ENCODE assay signal across 21 mouse cellular contexts in the genomic region with DNA sequence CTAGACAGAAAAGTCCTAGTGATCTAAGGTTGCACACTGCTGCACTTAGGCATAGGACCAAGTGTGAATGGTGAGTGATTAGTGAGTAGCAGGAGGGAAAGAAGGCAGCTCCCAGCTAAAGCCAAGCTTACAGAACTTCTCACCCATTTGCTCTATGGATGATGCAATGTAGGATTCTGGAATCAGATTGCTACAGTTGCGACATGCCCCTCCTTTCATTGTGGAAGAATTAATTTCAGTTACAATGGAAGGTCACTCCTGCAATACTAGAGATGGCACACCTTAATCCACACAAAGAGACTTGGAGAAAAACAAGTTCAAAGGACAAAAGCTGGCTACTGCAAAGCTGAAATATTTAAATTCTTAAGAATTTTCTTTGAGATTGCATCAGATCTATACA.
A peak's percentile ranks its signal among the peaks of the same experiment; 100 is the strongest.
DNase-seq lines count a peak whose midpoint lies in the region; TF ChIP-seq lines count a peak whose summit lies in the region.
"Had no signal": no experiment of that assay in that cellular context is flagged by ENCODE, and none has a peak within 500 bp of the region (broad histone marks: within the 10 kb centered on the region; RNA-seq: fewer than 3 reads in every experiment).

No protein-coding gene starts in this region.

- H3K4me3 ChIP-seq in myocyte, result no peak overlapping the region
- H3K4me3 ChIP-seq: embryonic facial prominence, embryonic 10.5 days; forebrain, embryonic 13.5 days; gastrocnemius, adult 2 months; heart, embryonic 13.5 days; hindbrain, embryonic 12.5 days had no signal

- no peaks in the 10 kb centered on the region for H3K79me2 ChIP-seq in myocyte (ENCODE audit: control insufficient read depth, insufficient read depth)

- H3K36me3 ChIP-seq in myocyte (ENCODE audit: control insufficient read depth, insufficient read depth), result no peaks in the 10 kb centered on the region
- H3K36me3 ChIP-seq: embryonic facial prominence, embryonic 10.5 days; G1E; heart, embryonic 13.5 days; hindbrain, embryonic 12.5 days had no signal

- DNase-seq in adrenal gland, adult 2 months, result peak; percentile 13
- no peak for DNase-seq in adrenal gland, postnatal 4 days (ENCODE audit: low spot score in 2 of 2)
- DNase-seq in 3T3-L1 (ENCODE audit: low read depth, low spot score) (peak; percentile 2), R1 (ENCODE audit: low read depth, low spot score) (peak; percentile 7)
- no peak for DNase-seq in heart, postnatal 10 days
- DNase-seq in frontal cortex, postnatal 25 days (ENCODE audit: low spot score in 2 of 2), result no peak
- DNase-seq: adrenal gland, postnatal 10 days; cerebellum, adult 11-12 months; cerebellum, adult 9-11 months; cerebellum, postnatal 36 days; forebrain, postnatal 0 days; gastrocnemius, adult 2 months; gastrocnemius, postnatal 25 days; heart, adult 11 months; heart, postnatal 4 days had no signal

- intact Hi-C loops in heart, postnatal 10 days (cut with DNase I), result no loop called here

- no peak overlapping the region for H3K4me2 ChIP-seq in myocyte (ENCODE audit: low read depth)
- H3K4me2 ChIP-seq: forebrain, embryonic 13.5 days; heart, embryonic 13.5 days; hindbrain, embryonic 12.5 days had no signal

- H3K27me3 ChIP-seq in myocyte (ENCODE audit: control insufficient read depth, insufficient read depth, insufficient read length), result no peaks in the 10 kb centered on the region
- H3K27me3 ChIP-seq: forebrain, embryonic 13.5 days; heart, embryonic 13.5 days; hindbrain, embryonic 12.5 days had no signal

- no peak for TF ChIP-seq POLR2A in myocyte (IDR thresholded peaks at IDR 0.05; ENCODE audit: insufficient read length, low read depth)

- H3ac ChIP-seq in myocyte (ENCODE audit: control insufficient read depth, insufficient read length), result no peak overlapping the region

TF ChIP-seq in myocyte, 11 proteins besides CTCF, POLR2A, EP300 and RAD21:
- peak; percentile 78; the same call in 1 of the 2 replicates for TF ChIP-seq CEBPB (IDR thresholded peaks at IDR 0.05; ENCODE audit: insufficient read depth, poor library complexity, severe bottlenecking)
- no peak for TF ChIP-seq MYOD1 (IDR thresholded peaks at IDR 0.05; ENCODE audit: control insufficient read depth in 1 of 3, insufficient read length in 2 of 3, low read depth in 2 of 3)
- TF ChIP-seq USF1 (IDR thresholded peaks at IDR 0.05; ENCODE audit: low read depth), result no peak

Comparison
In these comparisons a context has a peak if more than half of its experiments do, and no peak if none do; other contexts are left out.
1. DNase-seq: peak in adrenal gland, adult 2 months (single experiment), 3T3-L1 (single experiment) and R1 (single experiment); none in adrenal gland, postnatal 4 days (0 of 2), heart, postnatal 10 days (0 of 2) and frontal cortex, postnatal 25 days (0 of 2).